Mouse (Mus musculus) megakaryocyte progenitor cell, adult 5-6 weeks (primary cell): ENCODE measurements at regions not wholly inside any gene's neighbourhood (a gene's known extent, or its start where the extent isn't known, plus 50 kb on each side); places are given as distances from the start of the nearest gene placed in this dataset.

Source experiments
- ATAC-seq: replicated peaks from 2 replicates; pipeline ENCODE4 v1.8.0; 2016; ENCODE audit warnings: mild to moderate bottlenecking, moderate TSS enrichment, inconsistent platforms; ENCODE audit not compliant: poor library complexity

- ATAC-seq, result peak; percentile 36
Observed at GRCm38 (mm10) chr11:57958233-57958632, 50.6 kb upstream of the Larp1 start.

- ATAC-seq, result no peak
Observed at GRCm38 (mm10) chr11:57956909-57957308, 52.0 kb upstream of the Larp1 start.

GRCm38 (mm10) chr11:57956076-57956475 lies 52.8 kb upstream of the Larp1 start:
- no peak for ATAC-seq

GRCm38 (mm10) chr11:57955476-57955875 lies 53.4 kb upstream of the Larp1 start:
- no peak for ATAC-seq

GRCm38 (mm10) chr11:57954510-57955184 lies 54.2 kb upstream of the Larp1 start:
- peak; percentile 36 for ATAC-seq

GRCm38 (mm10) chr11:57953694-57954093 lies 55.2 kb upstream of the Larp1 start:
- ATAC-seq, result no peak

- no peak for ATAC-seq
Observed at GRCm38 (mm10) chr11:57952619-57953018, 56.2 kb upstream of the Larp1 start.

GRCm38 (mm10) chr11:57951541-57952326 lies 57.1 kb upstream of the Larp1 start:
- ATAC-seq, result peak; percentile 57

GRCm38 (mm10) chr11:57950989-57951388 lies 57.9 kb upstream of the Larp1 start:
- peak; percentile 57 for ATAC-seq

- no peak for ATAC-seq
Observed at GRCm38 (mm10) chr11:57949067-57949466, 59.8 kb upstream of the Larp1 start.

- no peak for ATAC-seq
Observed at GRCm38 (mm10) chr11:57947347-57947746, 61.5 kb upstream of the Larp1 start.

- peak; percentile 98 for ATAC-seq
Observed at GRCm38 (mm10) chr11:57934391-57934850, 74.4 kb upstream of the Larp1 start.

- ATAC-seq, result peak; percentile 29
Observed at GRCm38 (mm10) chr11:57933065-57933464, 75.8 kb upstream of the Larp1 start.

- no peak for ATAC-seq
Observed at GRCm38 (mm10) chr11:57929506-57929905, 79.4 kb upstream of the Larp1 start.

- peak; percentile 65 for ATAC-seq
Observed at GRCm38 (mm10) chr11:57920263-57920662, 87.6 kb upstream of the Hand1 start.

- no peak for ATAC-seq
Observed at GRCm38 (mm10) chr11:57918447-57919059, 85.9 kb upstream of the Hand1 start.

GRCm38 (mm10) chr11:57917974-57918373 lies 85.4 kb upstream of the Hand1 start:
- no peak for ATAC-seq

- no peak for ATAC-seq
Observed at GRCm38 (mm10) chr11:57916016-57916415, 83.4 kb upstream of the Hand1 start.

GRCm38 (mm10) chr11:57913801-57914560 lies 81.4 kb upstream of the Hand1 start:
- ATAC-seq, result no peak

- ATAC-seq, result peak; percentile 40
Observed at GRCm38 (mm10) chr11:57913020-57913699, 80.5 kb upstream of the Hand1 start.
